Mouse (Mus musculus): ENCODE results near the gene Kmt2d.

DNA sequence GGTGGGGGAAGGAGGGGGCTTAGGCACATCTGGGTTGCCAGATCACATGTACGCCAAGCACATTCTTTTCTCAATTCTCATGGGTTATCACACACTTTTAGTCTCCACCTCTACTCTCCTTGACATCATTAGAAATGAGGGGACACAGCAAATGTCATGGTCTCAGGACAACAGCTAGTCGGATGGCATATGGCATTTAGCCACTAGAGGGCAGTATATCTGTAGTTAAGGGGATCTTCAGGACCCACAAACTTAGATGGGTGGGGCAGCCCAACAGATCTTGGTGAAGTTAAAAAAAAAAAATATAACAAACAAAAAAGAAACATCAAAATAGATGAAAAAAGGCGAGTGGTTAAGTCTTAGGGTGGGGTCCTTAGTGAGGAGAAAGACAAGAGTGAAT lies 6.3 kb upstream of the Kmt2d start:
- TF ChIP-seq CTCF (IDR thresholded peaks at IDR 0.05; ENCODE audit: low read depth) (peak; percentile 79), EP300 (IDR thresholded peaks at IDR 0.05; ENCODE audit: low read depth) (no peak)
